Mouse (Mus musculus) hindbrain, embryonic 14.5 days (tissue): ENCODE results near the gene Zscan5b. TPM values are rescaled to one million over a fixed set of nuclear protein-coding genes. Genes with fewer than 3 reads are reported as not detected.
"Not testable (repeated sequence)": the region's sequence is repeated elsewhere in the genome, so short reads cannot be mapped to it uniquely, and the experiment has no call there.

Experiments used
- ATAC-seq: fragments of 200-750 bp; cut with Nextera tagmentation; 2 replicates; pipeline ENCODE4 v1.8.0; 2017; ENCODE audit warnings: moderate number of reproducible peaks, mild to moderate bottlenecking, moderate TSS enrichment, moderate library complexity; ENCODE audit not compliant: low FRiP score
- DNase-seq: peaks from one replicate; pipeline ENCODE4 v3.0.0-alpha.2; 2015; ENCODE audit warnings: low spot score
- H3K27ac ChIP-seq: fragments of 300-500 bp; sonication (generic); 2 replicates; pipeline ENCODE4 v1.5.1; 2014; ENCODE audit warnings: mild to moderate bottlenecking, moderate library complexity
- H3K27me3 ChIP-seq: fragments of 300-500 bp; sonication (generic); 2 replicates; pipeline ENCODE4 v1.6.1; 2014; ENCODE audit warnings: mild to moderate bottlenecking, low read length, mixed read lengths; ENCODE audit not compliant: control insufficient read depth, insufficient read depth
- H3K36me3 ChIP-seq: fragments of 300-500 bp; sonication (generic); replicated peaks from 2 replicates; pipeline ENCODE4 v1.6.1; 2014; ENCODE audit not compliant: control insufficient read depth, insufficient read depth
- H3K4me1 ChIP-seq: fragments of 300-500 bp; sonication (generic); replicated peaks from 2 replicates; pipeline ENCODE4 v1.6.1; 2014; ENCODE audit warnings: antibody characterized with exemption, low read length, mixed read lengths; ENCODE audit not compliant: control insufficient read depth, insufficient read depth
- H3K4me2 ChIP-seq: fragments of 300-500 bp; sonication (generic); replicated peaks from 2 replicates; pipeline ENCODE4 v1.6.1; 2014; ENCODE audit warnings: mild to moderate bottlenecking, moderate library complexity
- H3K4me3 ChIP-seq: fragments of 300-500 bp; sonication (generic); replicated peaks from 2 replicates; pipeline ENCODE4 v1.5.1; 2014; ENCODE audit warnings: mild to moderate bottlenecking, low read length
- H3K9ac ChIP-seq: fragments of 300-500 bp; sonication (generic); 2 replicates; pipeline ENCODE4 v1.6.1; 2014
- H3K9me3 ChIP-seq: fragments of 300-500 bp; sonication (generic); 2 replicates; pipeline ENCODE4 v1.6.1; 2016; ENCODE audit warnings: low read length; ENCODE audit not compliant: control insufficient read depth
- WGBS: fragments of 180-500 bp; shearing (Covaris S2); extraction: QIAGEN DNeasy Blood & Tissue Kit; methylation state at CpG from one replicate; pipeline ENCODE4 v1.1.7; 2014; 5-methylcytosine and 5-hydroxymethylcytosine counted together
- polyA plus RNA-seq: library from polyadenylated mRNA; unstranded; fragments of >200 nt; fragmentation: Nextera tagmentation; extraction: Ambion mirVana; gene quantifications from 2 replicates; pipeline ENCODE4 v1.2.1, GENCODE M21; 2014

Gene Zscan5b
- polyA plus RNA-seq, 1 experiment from 2014 or later = not detected

GRCm38 (mm10) chr7:6220147-6220546 lies 1.9 kb upstream of the Zscan5b start:
- H3K9ac ChIP-seq = no peak overlapping the region
- 42% methylated on average over 3 of the region's 3 CpGs for WGBS
- ATAC-seq (no peak), DNase-seq (no peak)
- no peak overlapping the region for H3K27ac ChIP-seq
- H3K36me3 ChIP-seq = no peaks in the 10 kb centered on the region
- H3K4me2 ChIP-seq = no peak overlapping the region
- H3K4me3 ChIP-seq = no peak overlapping the region
- no peaks in the 10 kb centered on the region for H3K9me3 ChIP-seq
- H3K27me3 ChIP-seq = no peaks in the 10 kb centered on the region
- no peaks in the 10 kb centered on the region for H3K4me1 ChIP-seq

DNA sequence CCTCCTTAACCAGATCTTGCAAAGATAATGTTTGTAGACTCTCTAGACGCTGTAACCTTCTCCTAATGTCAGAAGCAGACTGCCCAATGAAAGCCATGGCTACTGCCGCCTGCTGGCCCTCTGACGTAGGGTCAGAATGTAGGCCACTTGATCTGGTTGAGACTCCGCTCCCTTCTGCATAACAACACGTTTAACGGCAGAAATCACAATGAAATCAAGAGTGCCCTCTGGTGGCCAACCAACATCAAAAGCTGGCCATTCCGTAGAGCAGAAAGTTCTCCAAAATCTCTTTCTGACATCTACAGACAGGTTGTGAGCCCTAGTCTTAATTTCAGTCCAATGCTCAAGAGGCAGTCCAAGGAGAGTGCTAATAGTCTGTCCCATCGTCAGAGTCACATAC lies 6.4 kb downstream of the Zscan5b start:
- H3K4me2 ChIP-seq, H3K4me3 ChIP-seq, H3K9ac ChIP-seq, H3K9me3 ChIP-seq, H3K4me1 ChIP-seq, ATAC-seq, H3K36me3 ChIP-seq, DNase-seq, H3K27ac ChIP-seq, H3K27me3 ChIP-seq: not testable (repeated sequence)
- 52% methylated on average over 8 of the region's 8 CpGs for WGBS

DNA sequence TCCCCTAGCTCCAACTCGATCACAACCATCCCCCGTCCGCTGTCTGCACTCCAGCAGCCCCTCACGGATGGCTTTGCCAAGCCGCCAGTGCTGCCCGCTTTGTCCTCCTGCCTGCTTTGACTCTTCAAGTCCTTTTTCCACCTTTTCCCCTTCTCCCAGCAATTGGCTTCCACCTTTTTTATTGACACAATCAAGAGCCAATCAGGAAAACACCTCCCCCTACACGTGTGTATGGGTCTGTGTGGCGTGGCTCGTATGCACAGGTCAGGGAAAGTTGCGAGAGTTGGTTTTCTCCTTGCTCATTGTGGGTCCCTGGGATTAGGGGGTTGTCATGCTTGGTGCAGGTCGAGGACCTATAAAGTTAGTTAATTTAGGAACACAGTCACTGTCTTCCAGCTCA lies 17.7 kb downstream of the Zscan5b start:
- DNase-seq (no peak), ATAC-seq (no peak)
- Histone ChIP-seq H3K4me1 (no peaks in the 10 kb centered on the region), H3K9me3 (no peaks in the 10 kb centered on the region), H3K36me3 (no peaks in the 10 kb centered on the region), H3K27ac (no peak overlapping the region), H3K27me3 (no peaks in the 10 kb centered on the region), H3K4me2 (no peak overlapping the region), H3K9ac (no peak overlapping the region), H3K4me3 (no peak overlapping the region)
- 60% methylated on average over 11 of the region's 11 CpGs for WGBS

DNA sequence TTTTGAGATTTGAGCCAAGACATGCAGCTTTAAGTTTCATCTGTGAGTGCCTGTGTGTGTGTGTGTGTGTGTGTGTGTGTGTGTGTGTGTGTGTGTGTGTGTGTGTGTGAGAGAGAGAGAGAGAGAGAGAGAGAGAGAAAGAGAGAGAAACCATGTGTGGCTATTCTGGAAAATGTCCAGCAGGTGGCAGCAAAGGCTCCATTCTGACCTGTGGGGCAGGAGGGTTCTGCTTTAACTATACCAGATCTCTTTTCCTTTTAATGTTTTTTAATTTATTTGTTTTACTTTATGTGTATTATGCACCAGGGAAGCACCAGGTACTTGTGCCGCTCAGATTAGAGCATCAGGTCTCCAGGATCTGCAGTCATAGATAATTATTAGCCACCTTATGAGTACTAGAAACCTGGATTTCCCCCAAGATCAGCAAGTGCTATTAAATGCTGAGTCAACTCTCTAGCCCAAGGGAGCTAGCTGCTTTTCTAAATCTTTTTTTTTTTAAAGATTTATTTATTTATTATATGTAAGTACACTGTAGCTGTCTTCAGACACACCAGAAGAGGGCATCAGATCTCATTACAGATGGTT lies 18.9 kb downstream of the Zscan5b start:
- not testable (repeated sequence) for H3K27me3 ChIP-seq, H3K4me3 ChIP-seq, H3K4me2 ChIP-seq, H3K27ac ChIP-seq, H3K36me3 ChIP-seq, H3K4me1 ChIP-seq, H3K9me3 ChIP-seq, H3K9ac ChIP-seq, ATAC-seq
- WGBS = 26% methylated on average over 1 of the region's 1 CpGs
- peak; percentile 36 for DNase-seq

DNA sequence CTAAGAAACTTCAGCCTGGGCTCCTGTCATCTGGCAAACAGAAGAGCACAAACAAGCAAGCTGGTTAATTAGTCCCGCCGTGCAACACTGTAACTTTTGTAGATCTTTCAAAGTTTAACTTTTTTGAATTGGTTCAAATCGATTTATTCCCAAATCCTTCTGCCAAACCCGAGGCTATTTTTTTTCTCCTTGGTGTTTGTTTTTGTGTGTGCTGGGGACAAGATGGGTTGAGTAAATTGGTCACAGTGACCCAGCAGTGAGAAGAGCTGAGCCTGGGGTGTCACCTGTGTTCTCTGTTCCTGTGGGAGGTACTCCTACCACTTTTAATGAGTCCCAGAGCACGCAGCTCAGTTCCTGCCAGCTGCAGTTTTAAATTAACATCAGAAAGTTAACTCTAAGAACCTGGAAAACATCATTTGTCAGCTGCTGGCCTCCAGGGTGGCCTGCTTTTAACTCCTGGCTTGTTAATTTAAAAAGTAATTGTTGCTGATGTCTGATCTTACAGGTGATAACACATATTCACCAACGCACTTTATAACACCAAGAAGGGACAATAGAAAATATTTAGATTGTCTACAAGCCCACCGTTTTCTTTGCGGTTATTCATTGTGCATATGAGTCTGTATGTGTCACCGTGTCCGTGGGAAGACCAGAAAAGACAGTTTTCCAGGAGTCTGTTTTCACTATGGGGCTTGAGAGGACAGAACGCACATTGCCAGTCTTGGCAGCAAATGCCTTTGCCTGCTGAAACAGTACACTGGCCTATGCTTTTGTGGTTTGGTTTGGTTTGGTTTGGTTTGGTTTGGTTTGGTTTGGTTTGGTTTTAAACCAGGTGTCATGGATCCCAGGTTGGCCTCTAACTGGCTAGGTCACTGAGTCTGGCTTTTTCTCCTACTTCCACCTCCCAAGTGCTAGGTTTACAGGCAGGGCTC lies 22.5 kb downstream of the Zscan5b start:
- Histone ChIP-seq H3K4me2 (no peak overlapping the region), H3K9me3 (no peaks in the 10 kb centered on the region), H3K4me1 (no peaks in the 10 kb centered on the region), H3K4me3 (no peak overlapping the region), H3K27ac (no peak overlapping the region), H3K36me3 (no peaks in the 10 kb centered on the region), H3K27me3 (no peaks in the 10 kb centered on the region), H3K9ac (no peak overlapping the region)
- ATAC-seq (no peak), DNase-seq (no peak)
- 59% methylated on average over 11 of the region's 11 CpGs for WGBS

DNA sequence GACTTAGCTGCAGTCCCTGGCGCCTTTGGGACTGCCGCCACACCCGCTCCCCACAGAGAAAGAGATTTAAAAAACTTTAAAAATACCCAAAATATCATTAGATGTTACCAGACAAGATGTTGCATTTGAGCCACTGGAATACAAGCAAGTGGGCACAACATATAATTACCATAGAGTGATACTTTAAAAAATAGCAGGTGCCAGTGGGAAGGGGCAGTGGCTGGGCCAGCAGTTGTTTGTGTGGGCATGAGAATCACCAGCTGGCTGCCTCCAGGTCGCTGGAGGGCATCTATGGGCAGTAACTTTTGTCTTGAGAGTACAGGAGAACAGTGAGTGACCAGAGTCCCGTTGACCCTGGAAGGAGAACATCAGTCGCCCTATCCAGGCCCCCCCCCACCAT lies 30.3 kb downstream of the Zscan5b start, which contains the start of gene Epp13:
Gene Epp13, plus strand, starts transcription at position 301 of the 400 bp plus-strand sequence.
- H3K4me2 ChIP-seq = no peak within 1 kb of the TSS
- no peaks in the 10 kb centered on the region for H3K27me3 ChIP-seq
- no peak for ATAC-seq
- DNase-seq = no peak
- no peak within 1 kb of the TSS for H3K27ac ChIP-seq
- WGBS = 90% methylated on average over 6 of the region's 6 CpGs
- no peak within 1 kb of the TSS for H3K9ac ChIP-seq
- H3K4me1 ChIP-seq = no peaks in the 10 kb centered on the region
- H3K4me3 ChIP-seq = no peak within 1 kb of the TSS
- no peaks in the 10 kb centered on the region for H3K9me3 ChIP-seq
- no peaks in the 10 kb centered on the region for H3K36me3 ChIP-seq

DNA sequence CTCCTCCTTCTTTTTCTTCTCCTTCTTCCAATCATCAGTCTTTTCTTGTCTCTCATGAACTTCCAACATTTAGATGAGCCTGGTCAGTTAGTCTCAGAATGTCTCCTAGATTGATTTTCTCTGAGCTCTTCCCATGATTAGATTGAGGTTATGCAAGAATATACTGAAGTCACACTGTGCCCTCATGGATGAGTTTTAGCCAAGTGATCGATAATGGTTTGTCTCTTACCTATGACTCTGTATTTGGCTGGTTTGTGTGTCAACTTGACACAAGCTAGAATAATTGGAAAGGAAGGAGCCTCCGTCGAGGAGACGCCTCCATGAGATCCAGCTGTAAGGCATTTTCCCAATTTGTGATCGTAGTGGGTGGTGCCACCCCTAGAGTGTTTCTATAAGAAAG lies 32.4 kb downstream of the Zscan5b start:
- 93% methylated on average over 5 of the region's 5 CpGs for WGBS
- Histone ChIP-seq H3K27ac (no peak overlapping the region), H3K4me2 (no peak overlapping the region), H3K4me1 (no peaks in the 10 kb centered on the region), H3K27me3 (no peaks in the 10 kb centered on the region), H3K4me3 (no peak overlapping the region), H3K9me3 (no peaks in the 10 kb centered on the region), H3K9ac (no peak overlapping the region), H3K36me3 (no peaks in the 10 kb centered on the region)
- DNase-seq = no peak
- no peak for ATAC-seq

- no peaks in the 10 kb centered on the region for H3K36me3 ChIP-seq
- no peak overlapping the region for H3K27ac ChIP-seq
- H3K4me2 ChIP-seq = no peak overlapping the region
- no peak for DNase-seq
- 85% methylated on average over 4 of the region's 4 CpGs for WGBS
- no peaks in the 10 kb centered on the region for H3K4me1 ChIP-seq
- no peaks in the 10 kb centered on the region for H3K9me3 ChIP-seq
- ATAC-seq = no peak
- H3K9ac ChIP-seq = no peak overlapping the region
- H3K4me3 ChIP-seq = no peak overlapping the region
- no peaks in the 10 kb centered on the region for H3K27me3 ChIP-seq
Observed at GRCm38 (mm10) chr7:6257386-6257785, 35.3 kb downstream of the Zscan5b start.

GRCm38 (mm10) chr7:6258232-6259220 lies 36.4 kb downstream of the Zscan5b start:
- Histone ChIP-seq H3K27me3 (no peaks in the 10 kb centered on the region), H3K4me1 (no peaks in the 10 kb centered on the region), H3K9me3 (no peaks in the 10 kb centered on the region), H3K4me3 (no peak overlapping the region), H3K27ac (no peak overlapping the region), H3K4me2 (no peak overlapping the region), H3K9ac (no peak overlapping the region), H3K36me3 (no peaks in the 10 kb centered on the region)
- 32% methylated on average over 16 of the region's 16 CpGs for WGBS
- DNase-seq = no peak
- ATAC-seq = no peak
